Mouse (Mus musculus) embryonic fibroblast, embryonic 13.5 days (primary cell): Measurements from ENCODE around the gene Stpg2.

ENCODE experiments used
- CTCF ChIP-seq: IDR thresholded peaks from 2 replicates; pipeline ENCODE4 v1.5.1; 2011; ENCODE audit warnings: mild to moderate bottlenecking, control low read depth, low read length, moderate library complexity, borderline replicate concordance; ENCODE audit not compliant: insufficient read depth
- POLR2A ChIP-seq: IDR thresholded peaks from 2 replicates; pipeline ENCODE4 v1.6.1; 2011; ENCODE audit warnings: low read depth, mild to moderate bottlenecking, control low read depth, low read length, moderate library complexity

DNA sequence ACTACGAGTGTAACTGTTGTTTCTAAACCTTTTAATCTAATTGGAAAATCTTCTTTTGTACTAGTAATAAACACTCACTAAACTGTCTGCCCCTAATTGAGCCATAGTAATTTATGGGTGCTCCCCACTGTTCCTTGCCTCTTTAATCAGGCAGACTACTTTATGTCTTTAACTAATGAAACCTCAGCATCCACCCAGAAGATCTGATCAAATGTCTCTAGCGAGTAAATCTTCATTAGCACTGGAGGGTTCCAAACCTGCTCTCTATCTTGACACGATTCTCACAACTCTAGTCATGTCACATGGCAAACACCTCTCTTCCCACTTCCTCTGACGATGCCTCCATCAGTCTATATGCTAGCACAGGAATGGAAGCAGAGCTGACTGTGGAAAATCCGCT, 523.8 kb downstream of the Stpg2 start:
- TF ChIP-seq CTCF: no peak
- no peak for TF ChIP-seq POLR2A
